20 mouse cellular contexts compared by ENCODE assay signal in the genomic region with DNA sequence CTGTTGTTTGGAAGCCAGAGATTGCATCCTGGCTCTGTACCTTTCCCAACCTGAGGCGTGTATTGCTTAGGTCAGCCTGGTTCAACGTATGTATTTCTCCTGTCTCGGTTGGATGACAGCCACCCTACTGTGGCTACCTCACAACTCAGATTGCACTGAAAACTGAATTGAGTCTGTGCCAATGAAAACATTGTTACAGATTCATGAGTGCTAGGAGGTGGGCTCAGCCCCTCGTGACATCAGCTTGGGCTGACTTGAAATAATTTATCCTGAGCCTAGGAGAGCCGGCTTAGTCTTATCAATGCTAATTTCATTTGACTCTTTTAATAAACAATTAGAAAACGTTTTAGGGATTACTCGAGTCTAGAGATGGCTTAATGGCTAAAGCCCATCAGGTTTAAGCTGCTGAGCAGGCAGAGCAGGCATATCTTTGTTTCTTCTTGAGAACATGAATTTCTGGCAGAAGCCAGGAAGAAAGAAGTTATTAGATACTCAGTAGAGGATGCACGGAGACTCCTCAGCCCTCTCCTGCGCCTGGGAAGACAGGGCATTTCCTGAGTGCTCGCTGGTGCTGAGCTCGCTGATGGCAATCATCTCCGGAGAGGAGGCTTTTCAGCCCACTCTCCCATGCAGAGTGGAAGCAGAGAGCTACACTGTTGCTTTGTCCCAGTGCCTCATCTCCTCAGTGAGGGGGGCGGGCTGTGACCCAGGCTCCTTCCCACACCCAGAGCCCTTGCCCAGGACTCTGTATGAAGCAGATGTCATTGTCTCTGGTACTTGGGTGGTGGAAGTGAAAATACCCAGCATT.
DNase-seq lines count a peak whose midpoint lies in the region; ATAC-seq and TF ChIP-seq lines count a peak whose summit lies in the region.
"Had no signal": no experiment of that assay in that cellular context is flagged by ENCODE, and none has a peak within 500 bp of the region (broad histone marks: within the 10 kb centered on the region; RNA-seq: fewer than 3 reads in every experiment).

No protein-coding gene starts in this region.

- H3K9ac ChIP-seq in hindbrain, postnatal 0 days (replicated peaks; ENCODE audit: low read length): no peak overlapping the region
- H3K9ac ChIP-seq in embryonic facial prominence, embryonic 14.5 days (ENCODE audit: low read depth, low read length): no peak overlapping the region
- no peak overlapping the region for H3K9ac ChIP-seq in midbrain, embryonic 14.5 days (replicated peaks; ENCODE audit: low read length)
- H3K9ac ChIP-seq: forebrain, embryonic 12.5 days; heart, embryonic 13.5 days; lung, embryonic 15.5 days had no signal

- no peak for TF ChIP-seq POLR2A in brain, embryonic 14.5 days (IDR thresholded peaks at IDR 0.05; ENCODE audit: borderline replicate concordance, extremely low read depth, insufficient read depth, insufficient read length, poor library complexity, severe bottlenecking)

- H3K4me2 ChIP-seq in hindbrain, postnatal 0 days (ENCODE audit: low read depth, low read length): no peak overlapping the region
- no peak overlapping the region for H3K4me2 ChIP-seq in embryonic facial prominence, embryonic 14.5 days (ENCODE audit: low read depth, low read length)
- no peak overlapping the region for H3K4me2 ChIP-seq in midbrain, embryonic 14.5 days (ENCODE audit: low read length)
- H3K4me2 ChIP-seq: forebrain, embryonic 12.5 days; heart, embryonic 13.5 days; liver, embryonic 11.5 days; lung, embryonic 15.5 days had no signal

- H3K36me3 ChIP-seq in hindbrain, embryonic 10.5 days: no peaks in the 10 kb centered on the region
- H3K36me3 ChIP-seq in hindbrain, postnatal 0 days (ENCODE audit: insufficient read depth, low read length): no peaks in the 10 kb centered on the region
- no peaks in the 10 kb centered on the region for H3K36me3 ChIP-seq in embryonic facial prominence, embryonic 14.5 days (ENCODE audit: control insufficient read depth, insufficient read depth, low read length)
- H3K36me3 ChIP-seq in midbrain, embryonic 14.5 days (ENCODE audit: control insufficient read depth, insufficient read depth, low read length): no peaks in the 10 kb centered on the region
- H3K36me3 ChIP-seq: forebrain, embryonic 12.5 days; heart, embryonic 13.5 days; lung, embryonic 15.5 days had no signal

- H3K27me3 ChIP-seq in hindbrain, embryonic 10.5 days (ENCODE audit: insufficient read depth, poor library complexity, severe bottlenecking): no peaks in the 10 kb centered on the region
- H3K27me3 ChIP-seq in hindbrain, postnatal 0 days (ENCODE audit: insufficient read depth, low read length): no peaks in the 10 kb centered on the region
- no peaks in the 10 kb centered on the region for H3K27me3 ChIP-seq in embryonic facial prominence, embryonic 14.5 days (replicated peaks; ENCODE audit: control insufficient read depth, insufficient read depth, low read length)
- no peaks in the 10 kb centered on the region for H3K27me3 ChIP-seq in midbrain, embryonic 14.5 days (ENCODE audit: control insufficient read depth, insufficient read depth, low read length)
- H3K27me3 ChIP-seq: forebrain, embryonic 12.5 days; heart, embryonic 13.5 days; lung, embryonic 15.5 days had no signal

- no peaks in the 10 kb centered on the region for H3K9me3 ChIP-seq in hindbrain, embryonic 10.5 days
- no peaks in the 10 kb centered on the region for H3K9me3 ChIP-seq in hindbrain, postnatal 0 days (ENCODE audit: low read length)
- no peaks in the 10 kb centered on the region for H3K9me3 ChIP-seq in embryonic facial prominence, embryonic 14.5 days (ENCODE audit: control insufficient read depth, low read length)
- H3K9me3 ChIP-seq in midbrain, embryonic 14.5 days (ENCODE audit: control insufficient read depth, low read length): no peaks in the 10 kb centered on the region
- H3K9me3 ChIP-seq: forebrain, embryonic 12.5 days; heart, embryonic 13.5 days; lung, embryonic 15.5 days had no signal

- no peak for ATAC-seq in hindbrain, postnatal 0 days
- peak; percentile 44; the same call in 1 of the 2 replicates for ATAC-seq in embryonic facial prominence, embryonic 14.5 days (ENCODE audit: low read depth)
- no peak for ATAC-seq in midbrain, embryonic 14.5 days (ENCODE audit: low FRiP score, low TSS enrichment)
- ATAC-seq: CD4-positive, CD25-positive, alpha-beta regulatory T cell, adult 4 months had no signal

- no peak overlapping the region for H3K4me3 ChIP-seq in hindbrain, embryonic 10.5 days
- H3K4me3 ChIP-seq in hindbrain, postnatal 0 days (ENCODE audit: low read length): no peak overlapping the region
- no peak overlapping the region for H3K4me3 ChIP-seq in embryonic facial prominence, embryonic 14.5 days (ENCODE audit: low read depth, low read length)
- H3K4me3 ChIP-seq in midbrain, embryonic 14.5 days (replicated peaks; ENCODE audit: low read depth, low read length): no peak overlapping the region
- H3K4me3 ChIP-seq: forebrain, embryonic 12.5 days; heart, embryonic 13.5 days; lung, embryonic 15.5 days had no signal

- peaks cover 13% of the 10 kb centered on the region for H3K4me1 ChIP-seq in hindbrain, embryonic 10.5 days (replicated peaks)
- no peaks in the 10 kb centered on the region for H3K4me1 ChIP-seq in hindbrain, postnatal 0 days (ENCODE audit: insufficient read depth, low read length)
- peaks cover 19% of the 10 kb centered on the region for H3K4me1 ChIP-seq in embryonic facial prominence, embryonic 14.5 days (ENCODE audit: control insufficient read depth, insufficient read depth, low read length)
- H3K4me1 ChIP-seq in midbrain, embryonic 14.5 days (ENCODE audit: control insufficient read depth, insufficient read depth, low read length): no peaks in the 10 kb centered on the region
- H3K4me1 ChIP-seq: lung, embryonic 15.5 days had no signal

- peak overlapping the region; percentile 35; the same call in 1 of the 2 replicates for H3K27ac ChIP-seq in hindbrain, embryonic 10.5 days
- no peak overlapping the region for H3K27ac ChIP-seq in hindbrain, postnatal 0 days
- H3K27ac ChIP-seq in embryonic facial prominence, embryonic 14.5 days (replicated peaks; ENCODE audit: low read depth, low read length): peak overlapping the region; percentile 6; the same call in 1 of the 2 replicates
- peak overlapping the region; percentile 26 for H3K27ac ChIP-seq in midbrain, embryonic 14.5 days (replicated peaks; ENCODE audit: low read depth, low read length)
- H3K27ac ChIP-seq: forebrain, embryonic 12.5 days; heart, embryonic 13.5 days; lung, embryonic 15.5 days had no signal

- no peak for TF ChIP-seq CTCF in hindbrain, postnatal 0 days (IDR thresholded peaks at IDR 0.05; ENCODE audit: low read depth)
- TF ChIP-seq CTCF in brain, embryonic 14.5 days (IDR thresholded peaks at IDR 0.05; ENCODE audit: borderline replicate concordance, extremely low read depth, insufficient read depth, insufficient read length): no peak

- DNase-seq in hindbrain, embryonic 10.5 days (ENCODE audit: low spot score): no peak
- DNase-seq in hindbrain, postnatal 0 days (ENCODE audit: low spot score): no peak
- peak; percentile 52 for DNase-seq in brain, embryonic 14.5 days (ENCODE audit: low read depth)
- DNase-seq in embryonic facial prominence, embryonic 14.5 days (ENCODE audit: low spot score): peak; percentile 65
- DNase-seq in midbrain, embryonic 14.5 days: peak; percentile 53
- no peak for DNase-seq in gastrocnemius, adult 18-20 months (ENCODE audit: low spot score)
- no peak for DNase-seq in cerebellum, postnatal 4 days (ENCODE audit: low spot score in 2 of 2)
- DNase-seq in kidney, adult 18-20 months: no peak
- DNase-seq: adrenal gland, postnatal 14 days; cerebellum, postnatal 10 days; gastrocnemius, postnatal 36 days; kidney, adult 9 months; kidney, postnatal 4 days; spleen, adult 18-20 months; thymus, postnatal 4 days had no signal

- WGBS in hindbrain, embryonic 10.5 days: 65% methylated on average over 13 of the region's 13 CpGs
- WGBS in hindbrain, postnatal 0 days: 40% methylated on average over 13 of the region's 13 CpGs
- 38% methylated on average over 13 of the region's 13 CpGs for WGBS in embryonic facial prominence, embryonic 14.5 days
- 40% methylated on average over 13 of the region's 13 CpGs for WGBS in midbrain, embryonic 14.5 days

Comparison
In these comparisons a context has a peak if more than half of its experiments do, and no peak if none do; other contexts are left out.
1. DNase-seq: peak in brain, embryonic 14.5 days (single experiment), embryonic facial prominence, embryonic 14.5 days (single experiment) and midbrain, embryonic 14.5 days (single experiment); none in hindbrain, embryonic 10.5 days (single experiment), hindbrain, postnatal 0 days (single experiment), gastrocnemius, adult 18-20 months (single experiment), cerebellum, postnatal 4 days (0 of 2) and kidney, adult 18-20 months (single experiment).